Mouse (Mus musculus) small intestine, adult 2 months (tissue): ENCODE data around the gene Slc9a9. TPM values are rescaled to one million over a fixed set of nuclear protein-coding genes. Genes with fewer than 3 reads are reported as not detected.

Experiments used
- H3K27ac ChIP-seq: fragments of 200-500 bp; 2 replicates; pipeline ENCODE4 v1.5.1; 2012; ENCODE audit warnings: low read depth, low read length, control low read depth, inconsistent platforms; ENCODE audit not compliant: insufficient read depth
- H3K27me3 ChIP-seq: fragments of 200-500 bp; 2 replicates; pipeline ENCODE4 v1.6.1; 2012; ENCODE audit warnings: mild to moderate bottlenecking, moderate library complexity, low read length, inconsistent platforms; ENCODE audit not compliant: control insufficient read depth, insufficient read depth
- H3K36me3 ChIP-seq: fragments of 200-500 bp; 2 replicates; pipeline ENCODE4 v1.6.1; 2012; ENCODE audit warnings: mild to moderate bottlenecking, low read length, control low read depth, inconsistent platforms; ENCODE audit not compliant: control insufficient read depth, insufficient read depth
- H3K4me1 ChIP-seq: fragments of 200-500 bp; 2 replicates; pipeline ENCODE4 v1.6.1; 2012; ENCODE audit warnings: low read length, inconsistent platforms, mixed read lengths; ENCODE audit not compliant: control insufficient read depth, insufficient read depth, insufficient read length
- H3K4me3 ChIP-seq: fragments of 200-500 bp; 2 replicates; pipeline ENCODE4 v1.5.1; 2012; ENCODE audit warnings: low read depth, mild to moderate bottlenecking, control low read depth, inconsistent platforms, low read length, moderate library complexity
- CTCF ChIP-seq: fragments of 200-500 bp; IDR thresholded peaks from 2 replicates; pipeline ENCODE4 v1.5.1; 2012; ENCODE audit warnings: low read depth, mild to moderate bottlenecking, control low read depth, inconsistent platforms, low read length, moderate library complexity, mixed read lengths; ENCODE audit not compliant: insufficient replicate concordance, insufficient read length; ENCODE audit errors: extremely low read depth
- POLR2A ChIP-seq: fragments of 200-500 bp; IDR thresholded peaks from 2 replicates; pipeline ENCODE4 v1.6.1; 2012; ENCODE audit warnings: low read depth, mild to moderate bottlenecking, control low read depth, inconsistent platforms, low read length, moderate library complexity
- WGBS: fragments of 180-500 bp; shearing (Covaris S2); methylation state at CpG from one replicate; pipeline ENCODE4 v1.1.7; 2018; 5-methylcytosine and 5-hydroxymethylcytosine counted together
- polyA plus RNA-seq: library from polyadenylated mRNA; depleted of rRNA; stranded (reverse); fragments of >200 nt; gene quantifications from 2 replicates; pipeline ENCODE4 v1.2.3, GENCODE M21; 2012

Gene Slc9a9
- polyA plus RNA-seq, 1 experiment = 1.3 TPM

DNA sequence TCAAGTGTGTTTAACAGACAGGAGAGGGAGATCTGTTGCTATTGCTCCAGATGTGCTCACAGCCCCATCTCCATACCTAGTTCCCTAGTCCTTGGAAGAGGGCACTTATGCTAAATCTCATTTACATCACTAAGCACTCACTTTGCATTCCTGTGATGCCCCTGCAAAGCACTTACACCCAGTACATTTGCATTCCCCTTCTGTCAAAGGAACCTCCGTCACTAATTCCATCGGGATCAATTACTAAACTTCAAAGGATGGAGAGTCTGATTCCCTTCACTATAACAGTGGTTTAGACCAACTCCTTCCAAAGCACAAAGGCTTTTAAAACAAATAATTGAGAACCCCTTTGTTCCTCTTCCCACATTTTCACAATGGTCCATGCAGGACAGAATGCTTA lies 7.9 kb upstream of the Slc9a9 start:
- H3K27me3 ChIP-seq = no peaks in the 10 kb centered on the region
- TF ChIP-seq POLR2A (no peak), CTCF (no peak)
- H3K4me1 ChIP-seq = no peaks in the 10 kb centered on the region
- no peak overlapping the region for H3K4me3 ChIP-seq
- H3K27ac ChIP-seq = no peak overlapping the region
- 54% methylated on average over 2 of the region's 2 CpGs for WGBS
- no peaks in the 10 kb centered on the region for H3K36me3 ChIP-seq

DNA sequence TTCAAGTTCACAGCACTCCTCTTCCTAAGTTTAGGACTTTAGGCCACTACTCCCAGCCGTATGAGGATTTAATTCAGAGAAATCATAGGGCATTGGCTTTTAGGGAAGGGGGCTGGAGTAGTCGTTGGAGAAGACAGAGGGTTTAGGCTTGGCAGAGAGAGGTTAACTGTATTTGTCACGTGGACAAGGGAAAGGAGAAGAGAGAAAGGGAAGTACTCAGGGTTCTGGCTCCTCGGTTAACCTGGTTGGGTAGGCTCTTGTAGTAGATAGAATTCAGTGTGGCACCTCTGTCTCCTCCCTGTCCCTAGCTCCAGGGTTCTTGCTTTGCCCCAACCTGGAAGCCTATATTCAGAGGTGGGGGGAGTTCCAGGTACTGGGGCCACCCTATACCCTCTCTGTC lies 4.5 kb upstream of the Slc9a9 start:
- H3K4me3 ChIP-seq = no peak overlapping the region
- H3K4me1 ChIP-seq = no peaks in the 10 kb centered on the region
- no peak overlapping the region for H3K27ac ChIP-seq
- H3K36me3 ChIP-seq = no peaks in the 10 kb centered on the region
- TF ChIP-seq CTCF (no peak), POLR2A (no peak)
- no peaks in the 10 kb centered on the region for H3K27me3 ChIP-seq
- WGBS = 71% methylated on average over 4 of the region's 4 CpGs

DNA sequence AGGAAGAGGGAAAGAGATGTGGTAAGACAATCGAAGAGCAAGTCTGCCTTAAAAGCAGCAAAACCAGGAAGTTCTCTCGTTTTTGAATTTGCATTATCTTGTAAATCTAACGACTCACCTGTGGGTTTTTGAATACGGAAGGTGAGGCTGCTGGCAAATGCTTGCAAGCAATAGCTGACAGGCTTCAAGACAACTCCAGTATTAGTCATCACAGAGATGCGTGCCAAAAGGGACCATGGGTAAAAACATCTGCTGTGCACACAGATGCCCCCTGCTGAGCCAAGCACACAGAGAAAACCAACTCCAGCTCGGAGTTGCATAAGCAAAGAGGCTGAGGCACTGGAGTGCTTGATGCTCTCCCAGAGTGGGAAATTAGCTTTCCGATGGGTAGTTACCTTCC lies 1.1 kb upstream of the Slc9a9 start:
- H3K27me3 ChIP-seq = no peaks in the 10 kb centered on the region
- H3K4me3 ChIP-seq = no peak overlapping the region
- no peaks in the 10 kb centered on the region for H3K4me1 ChIP-seq
- H3K36me3 ChIP-seq = no peaks in the 10 kb centered on the region
- WGBS = 25% methylated on average over 7 of the region's 7 CpGs
- no peak for TF ChIP-seq CTCF
- TF ChIP-seq POLR2A = no peak
- H3K27ac ChIP-seq = 0 out of 2 replicates have a peak overlapping the region, but pooled peaks have one; percentile 12

DNA sequence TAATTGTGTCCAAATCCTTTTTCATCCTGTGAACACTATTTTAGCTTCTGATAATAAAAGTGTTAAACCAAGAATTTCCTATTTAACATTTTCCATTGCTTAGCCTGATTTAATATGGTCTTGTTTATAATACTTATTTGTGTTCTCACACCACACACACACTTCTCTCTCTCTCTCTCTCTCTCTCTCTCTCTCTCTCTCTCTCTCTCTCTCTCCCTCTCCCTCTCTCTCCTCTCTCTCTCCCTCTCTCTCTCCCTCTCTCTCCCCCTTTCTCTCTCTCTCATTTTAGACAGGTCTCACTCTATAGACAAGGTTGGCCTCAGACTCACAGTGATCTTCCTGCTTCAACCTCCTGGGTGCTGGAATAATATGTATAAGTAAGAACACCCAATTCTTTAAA lies 995 bp downstream of the Slc9a9 start:
- no peak overlapping the region for H3K4me3 ChIP-seq
- H3K36me3 ChIP-seq = no peaks in the 10 kb centered on the region
- H3K27ac ChIP-seq = no peak overlapping the region
- TF ChIP-seq CTCF (no peak), POLR2A (no peak)
- H3K4me1 ChIP-seq = no peaks in the 10 kb centered on the region
- H3K27me3 ChIP-seq = no peaks in the 10 kb centered on the region

DNA sequence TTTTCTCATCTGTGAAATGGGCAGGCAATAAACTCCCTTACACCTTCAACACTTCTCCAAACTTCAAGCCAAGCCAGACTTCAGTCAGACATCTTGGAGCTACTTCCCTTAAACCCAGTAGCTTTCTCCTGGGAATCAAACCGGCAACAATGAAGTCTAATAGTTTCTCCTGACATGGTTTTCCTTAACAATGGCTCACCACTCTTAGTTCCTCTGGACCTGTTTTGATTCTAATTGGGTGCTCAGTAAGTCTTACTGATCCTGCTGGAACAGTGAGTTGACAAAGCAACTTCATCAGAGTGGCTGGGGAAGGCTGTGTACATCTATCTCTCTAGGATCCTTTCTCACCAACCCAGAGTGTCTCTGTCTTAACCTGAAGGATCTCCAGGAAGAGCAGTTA lies 5.0 kb downstream of the Slc9a9 start:
- H3K4me3 ChIP-seq = no peak overlapping the region
- TF ChIP-seq CTCF (no peak), POLR2A (no peak)
- H3K36me3 ChIP-seq = no peaks in the 10 kb centered on the region
- H3K4me1 ChIP-seq = no peaks in the 10 kb centered on the region
- no peaks in the 10 kb centered on the region for H3K27me3 ChIP-seq
- no peak overlapping the region for H3K27ac ChIP-seq
- 88% methylated on average over 1 of the region's 1 CpGs for WGBS

DNA sequence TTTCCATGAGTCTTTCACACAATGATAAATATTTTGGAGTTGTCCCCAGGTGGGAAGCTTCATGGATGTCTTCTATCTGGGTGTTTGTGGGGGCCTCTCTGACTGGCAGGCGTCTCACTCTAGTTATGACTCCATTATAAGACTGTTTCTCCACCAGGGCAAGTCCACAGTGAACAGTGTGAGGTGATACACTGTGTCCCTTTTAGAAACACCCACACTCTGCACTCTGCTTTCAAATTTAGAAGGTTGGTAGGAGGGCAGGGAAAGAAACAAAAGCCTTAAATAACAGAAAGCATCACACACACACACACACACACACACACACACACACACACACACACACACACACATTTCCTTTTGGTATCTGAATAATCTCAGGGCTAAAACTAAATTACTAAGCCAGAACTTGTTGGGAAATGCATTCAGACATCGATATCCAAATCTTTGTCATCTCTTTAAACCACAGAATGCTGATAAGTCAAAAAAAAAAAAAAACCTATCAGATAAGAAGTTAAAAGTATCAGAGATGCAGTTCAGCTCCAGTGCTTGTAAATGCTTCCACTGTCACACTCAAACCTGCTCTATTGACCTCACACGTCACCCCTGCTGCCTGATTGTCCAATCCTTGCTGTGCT lies 8.4 kb downstream of the Slc9a9 start:
- Histone ChIP-seq H3K27me3 (no peaks in the 10 kb centered on the region), H3K36me3 (no peaks in the 10 kb centered on the region), H3K4me3 (no peak overlapping the region), H3K27ac (no peak overlapping the region), H3K4me1 (no peaks in the 10 kb centered on the region)
- 66% methylated on average over 3 of the region's 3 CpGs for WGBS
- TF ChIP-seq POLR2A = no peak
- no peak for TF ChIP-seq CTCF

DNA sequence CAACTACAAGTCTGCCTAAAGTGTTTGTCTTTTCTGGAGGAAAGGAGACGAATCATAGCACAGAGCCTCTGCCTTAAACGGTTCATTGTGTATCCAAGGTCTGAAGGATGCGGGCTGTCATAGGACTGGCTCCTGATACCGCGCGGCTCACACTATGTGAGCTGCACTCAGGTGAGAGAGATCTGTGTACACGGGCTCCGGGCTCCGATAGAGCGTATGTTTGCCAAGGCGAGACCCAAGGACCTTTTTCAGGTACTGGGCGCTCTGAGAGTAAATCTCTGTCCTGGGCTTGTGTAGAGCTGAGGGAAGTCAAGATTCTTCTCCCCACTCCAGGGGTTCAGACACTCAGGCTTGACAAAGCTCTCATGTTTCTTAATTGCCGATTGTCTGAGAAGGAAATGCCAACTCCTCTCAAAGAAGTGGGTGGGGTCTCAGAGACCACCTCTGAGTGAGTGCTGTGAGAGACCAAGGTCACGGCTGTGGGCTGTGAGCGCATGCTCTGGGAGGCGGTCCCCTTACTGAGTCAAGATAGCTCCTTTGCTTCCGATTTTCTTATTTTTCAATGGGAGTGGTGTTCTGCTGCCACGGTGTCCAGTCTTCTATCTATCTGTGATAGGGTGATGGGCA lies 10.9 kb downstream of the Slc9a9 start:
- TF ChIP-seq POLR2A (no peak), CTCF (no peak)
- Histone ChIP-seq H3K27ac (no peak overlapping the region), H3K4me3 (no peak overlapping the region), H3K36me3 (0 out of 2 replicates have a peak, but pooled peaks cover 1% of the 10 kb centered on the region), H3K27me3 (no peaks in the 10 kb centered on the region), H3K4me1 (no peaks in the 10 kb centered on the region)
- WGBS = 52% methylated on average over 18 of the region's 18 CpGs
